9 mouse cellular contexts compared by ENCODE assay signal in genomic region chr10:78298651-78299644, GRCm38 (mm10). TPM values are rescaled to one million over a fixed set of nuclear protein-coding genes. Genes with fewer than 3 reads are reported as not detected.
A peak's percentile ranks its signal among the peaks of the same experiment; 100 is the strongest.
DNase-seq lines count a peak whose midpoint lies in the region; ATAC-seq and TF ChIP-seq lines count a peak whose summit lies in the region.
"Had no signal": no experiment of that assay in that cellular context is flagged by ENCODE, and none has a peak within 500 bp of the region (broad histone marks: within the 10 kb centered on the region; RNA-seq: fewer than 3 reads in every experiment).

No protein-coding gene starts in this region.

- peaks cover 14% of the 10 kb centered on the region; the same call in 1 of the 2 replicates for H3K79me2 ChIP-seq in liver, adult 2 months (ENCODE audit: control insufficient read depth, insufficient read depth, low read length)

- no peak overlapping the region for H3K4me3 ChIP-seq in forebrain, postnatal 0 days (ENCODE audit: low read depth, low read length)
- H3K4me3 ChIP-seq in forebrain, embryonic 11.5 days (ENCODE audit: low read depth, low read length), result no peak overlapping the region
- H3K4me3 ChIP-seq in liver, adult 2 months (ENCODE audit: insufficient read depth, low read depth, low read length), result no peak overlapping the region
- no peak overlapping the region for H3K4me3 ChIP-seq in stomach, postnatal 0 days (ENCODE audit: low read depth, low read length)

- H3K36me3 ChIP-seq in forebrain, postnatal 0 days (ENCODE audit: insufficient read depth), result 0 out of 2 replicates have a peak, but pooled peaks cover 5% of the 10 kb centered on the region
- H3K36me3 ChIP-seq in forebrain, embryonic 11.5 days (ENCODE audit: control insufficient read depth, insufficient read depth, low read length), result no peaks in the 10 kb centered on the region; the same call in 1 of the 2 replicates
- no peaks in the 10 kb centered on the region for H3K36me3 ChIP-seq in liver, adult 2 months (ENCODE audit: control insufficient read depth, insufficient read depth, low read length)
- no peaks in the 10 kb centered on the region for H3K36me3 ChIP-seq in stomach, postnatal 0 days (ENCODE audit: control insufficient read depth, insufficient read depth, low read length)

- WGBS in forebrain, postnatal 0 days, result 92% methylated on average over 8 of the region's 8 CpGs
- WGBS in forebrain, embryonic 11.5 days, result 91% methylated on average over 8 of the region's 8 CpGs
- WGBS in liver, adult 2 months, result 90% methylated on average over 8 of the region's 8 CpGs
- 84% methylated on average over 8 of the region's 8 CpGs for WGBS in stomach, postnatal 0 days

- no peak for TF ChIP-seq POLR2A in liver, adult 2 months (IDR thresholded peaks at IDR 0.05; ENCODE audit: extremely low read depth, insufficient read depth, low read length)

- no peak for ATAC-seq in forebrain, postnatal 0 days
- ATAC-seq in forebrain, embryonic 11.5 days (replicated peaks; ENCODE audit: low FRiP score), result no peak
- peak; percentile 61 for ATAC-seq in inflammation-experienced regulatory T-cells, adult 6 months
- no peak for ATAC-seq in stomach, postnatal 0 days (ENCODE audit: low FRiP score, low TSS enrichment)

- H3K9me3 ChIP-seq in forebrain, postnatal 0 days (ENCODE audit: low read length), result no peaks in the 10 kb centered on the region
- H3K9me3 ChIP-seq in forebrain, embryonic 11.5 days (ENCODE audit: control insufficient read depth, low read length), result no peaks in the 10 kb centered on the region
- no peaks in the 10 kb centered on the region for H3K9me3 ChIP-seq in stomach, postnatal 0 days (ENCODE audit: control insufficient read depth, low read length)

- no peak for TF ChIP-seq CTCF in forebrain, postnatal 0 days (IDR thresholded peaks at IDR 0.05; ENCODE audit: low read depth)
- TF ChIP-seq CTCF in liver, adult 2 months (IDR thresholded peaks at IDR 0.05; ENCODE audit: low read depth, low read length), result no peak
- TF ChIP-seq CTCF in stomach, postnatal 0 days (IDR thresholded peaks at IDR 0.05; ENCODE audit: low read depth), result no peak

- H3K27ac ChIP-seq in forebrain, postnatal 0 days (ENCODE audit: low read depth, low read length), result peak overlapping the region; percentile 67; the same call in 1 of the 2 replicates
- no peak overlapping the region for H3K27ac ChIP-seq in forebrain, embryonic 11.5 days (ENCODE audit: low read depth, low read length)
- H3K27ac ChIP-seq in liver, adult 2 months (replicated peaks; ENCODE audit: insufficient read depth, low read depth, low read length), result peak overlapping the region; percentile 90
- peak overlapping the region; percentile 79 for H3K27ac ChIP-seq in stomach, postnatal 0 days (replicated peaks)
- H3K27ac ChIP-seq: liver, embryonic 14.5 days had no signal

- H3K9ac ChIP-seq in forebrain, postnatal 0 days, result no peak overlapping the region
- no peak overlapping the region for H3K9ac ChIP-seq in forebrain, embryonic 11.5 days (ENCODE audit: low read length)
- no peak overlapping the region for H3K9ac ChIP-seq in liver, adult 2 months (ENCODE audit: low read depth, low read length)
- no peak overlapping the region for H3K9ac ChIP-seq in stomach, postnatal 0 days (ENCODE audit: low read length)
- H3K9ac ChIP-seq: liver, embryonic 14.5 days had no signal

- DNase-seq in forebrain, postnatal 0 days, result no peak
- DNase-seq in forebrain, embryonic 11.5 days (ENCODE audit: low spot score), result no peak
- no peak for DNase-seq in liver, adult 2 months (ENCODE audit: extremely low read depth, low read depth, low spot score)
- no peak for DNase-seq in liver
- DNase-seq in stomach, postnatal 0 days (ENCODE audit: low spot score), result no peak
- no peak for DNase-seq in cerebellum, postnatal 10 days
- no peak for DNase-seq in retina, embryonic 14.5 days (ENCODE audit: low spot score)

- H3K4me1 ChIP-seq in forebrain, postnatal 0 days (ENCODE audit: insufficient read depth), result no peaks in the 10 kb centered on the region
- no peaks in the 10 kb centered on the region for H3K4me1 ChIP-seq in forebrain, embryonic 11.5 days (replicated peaks; ENCODE audit: control insufficient read depth, insufficient read depth, low read length)
- H3K4me1 ChIP-seq in liver, adult 2 months (ENCODE audit: control insufficient read depth, insufficient read depth, low read length), result peaks cover 28% of the 10 kb centered on the region
- no peaks in the 10 kb centered on the region for H3K4me1 ChIP-seq in stomach, postnatal 0 days (replicated peaks; ENCODE audit: control insufficient read depth, insufficient read depth)

- no peak overlapping the region for H3K4me2 ChIP-seq in forebrain, postnatal 0 days (ENCODE audit: low read depth)
- H3K4me2 ChIP-seq in forebrain, embryonic 11.5 days (ENCODE audit: low read depth, low read length, severe bottlenecking), result no peak overlapping the region
- H3K4me2 ChIP-seq in stomach, postnatal 0 days (replicated peaks; ENCODE audit: low read depth), result no peak overlapping the region

- TF ChIP-seq EP300 in stomach, postnatal 0 days (optimal IDR thresholded peaks at IDR 0.05), result no peak

- H3K27me3 ChIP-seq in forebrain, postnatal 0 days (ENCODE audit: insufficient read depth, low read length), result no peaks in the 10 kb centered on the region
- no peaks in the 10 kb centered on the region for H3K27me3 ChIP-seq in forebrain, embryonic 11.5 days (ENCODE audit: control insufficient read depth, insufficient read depth, low read length)
- H3K27me3 ChIP-seq in liver, adult 2 months (ENCODE audit: control insufficient read depth, insufficient read depth, low read length), result no peaks in the 10 kb centered on the region
- H3K27me3 ChIP-seq in stomach, postnatal 0 days (ENCODE audit: control insufficient read depth, insufficient read depth, low read length), result no peaks in the 10 kb centered on the region

RNA-seq across cellular contexts. Expression of gene Agpat3, which starts 53.3 kb away (rescaled TPM):
- total RNA-seq in forebrain, postnatal 0 days (2014; rRNA removed), result 72.9 and 94.9 TPM in 2 replicates
- polyA plus RNA-seq in forebrain, postnatal 0 days (2015; fragmentation: Nextera tagmentation; extraction: Ambion mirVana), result 72.4 and 101 TPM in 2 replicates
- 52.3 and 57.9 TPM in 2 replicates for polyA plus RNA-seq in forebrain, embryonic 11.5 days (2014; fragmentation: Nextera tagmentation; extraction: Ambion mirVana)
- 132 and 161 TPM in 2 replicates for total RNA-seq in liver, adult 2 months (2014; rRNA removed)
- 351 and 387 TPM in 2 replicates for polyA plus RNA-seq in liver, adult 2 months (2012; rRNA removed)
- 100 to 1,000 TPM in 2 of 3 experiments, 10 to 100 TPM in 1; 93.9 to 109 (median 101) TPM for polyA plus RNA-seq in inflammation-experienced regulatory T-cells, adult 6 months (2017; shearing (Covaris generic))
- 69.9 and 71.5 TPM in 2 replicates for polyA plus RNA-seq in stomach, postnatal 0 days (2015; fragmentation: Nextera tagmentation; extraction: Ambion mirVana)

RNA-seq across cellular contexts. Expression of gene Trappc10, which starts 54.5 kb away (rescaled TPM):
- total RNA-seq in forebrain, postnatal 0 days (2014; rRNA removed), result 92.0 and 95.2 TPM in 2 replicates
- 28.9 and 31.6 TPM in 2 replicates for polyA plus RNA-seq in forebrain, postnatal 0 days (2015; fragmentation: Nextera tagmentation; extraction: Ambion mirVana)
- 15.5 and 19.9 TPM in 2 replicates for polyA plus RNA-seq in forebrain, embryonic 11.5 days (2014; fragmentation: Nextera tagmentation; extraction: Ambion mirVana)
- total RNA-seq in liver, adult 2 months (2014; rRNA removed), result 10.3 and 11.1 TPM in 2 replicates
- polyA plus RNA-seq in liver, adult 2 months (2012; rRNA removed), result 16.5 and 19.8 TPM in 2 replicates
- polyA plus RNA-seq in inflammation-experienced regulatory T-cells, adult 6 months (2017; shearing (Covaris generic)), result 10 to 100 TPM in 1 of 3 experiments, 1 to 10 TPM in 2; 5.0 to 10.6 (median 9.2) TPM
- polyA plus RNA-seq in stomach, postnatal 0 days (2015; fragmentation: Nextera tagmentation; extraction: Ambion mirVana), result 14.7 and 17.8 TPM in 2 replicates
